Mouse (Mus musculus) brown adipose tissue, adult 24 weeks (tissue): ENCODE data around the gene Samd4. TPM values are rescaled to one million over a fixed set of nuclear protein-coding genes. Genes with fewer than 3 reads are reported as not detected.

Experiments
- H3K27ac ChIP-seq: fragments of 200-500 bp; replicated peaks from 2 replicates; pipeline ENCODE4 v1.5.1; 2012; ENCODE audit warnings: low read depth, mild to moderate bottlenecking, low read length
- H3K4me1 ChIP-seq: fragments of 200-500 bp; 2 replicates; pipeline ENCODE4 v1.6.1; 2012; ENCODE audit warnings: low read length, mixed read lengths; ENCODE audit not compliant: control insufficient read depth, insufficient read depth, insufficient read length
- H3K4me3 ChIP-seq: fragments of 200-500 bp; 2 replicates; pipeline ENCODE4 v1.5.1; 2012; ENCODE audit warnings: low read depth, mild to moderate bottlenecking, low read length, moderate library complexity; ENCODE audit not compliant: insufficient read depth
- polyA plus RNA-seq: library from polyadenylated mRNA; stranded (reverse); fragments of >200 nt; gene quantifications from 2 replicates; pipeline ENCODE4 v1.2.4, GENCODE M21; 2012; ENCODE audit not compliant: missing spikeins, insufficient read depth, insufficient read length

Samd4 gene
- polyA plus RNA-seq, 1 experiment = 3.3 TPM

DNA sequence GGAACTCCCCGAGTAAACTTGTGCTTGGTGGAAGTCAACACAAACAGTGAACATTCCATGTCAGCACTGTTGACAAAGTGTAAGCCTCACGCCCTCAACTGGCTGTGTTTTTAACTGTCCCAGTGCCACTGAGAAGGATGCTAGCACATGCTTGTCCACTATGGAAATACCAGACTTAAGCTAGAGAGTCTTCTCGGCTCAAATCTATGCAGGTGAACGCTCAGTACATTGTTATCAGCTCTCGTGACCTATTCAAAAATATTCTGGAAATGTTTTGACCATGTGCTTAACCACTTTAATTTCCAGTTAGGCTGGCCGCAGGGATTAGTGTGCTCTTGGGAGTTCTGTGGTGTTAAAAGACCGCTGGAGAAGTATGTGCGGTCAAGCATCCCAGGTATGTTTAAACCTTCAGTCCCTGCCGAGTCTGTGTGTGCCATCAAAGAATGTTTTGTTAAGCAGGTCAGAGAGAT lies 73.0 kb downstream of the Samd4 start:
- Histone ChIP-seq H3K4me3 (no peak overlapping the region), H3K4me1 (no peaks in the 10 kb centered on the region; the same call in 1 of the 2 replicates), H3K27ac (no peak overlapping the region)

DNA sequence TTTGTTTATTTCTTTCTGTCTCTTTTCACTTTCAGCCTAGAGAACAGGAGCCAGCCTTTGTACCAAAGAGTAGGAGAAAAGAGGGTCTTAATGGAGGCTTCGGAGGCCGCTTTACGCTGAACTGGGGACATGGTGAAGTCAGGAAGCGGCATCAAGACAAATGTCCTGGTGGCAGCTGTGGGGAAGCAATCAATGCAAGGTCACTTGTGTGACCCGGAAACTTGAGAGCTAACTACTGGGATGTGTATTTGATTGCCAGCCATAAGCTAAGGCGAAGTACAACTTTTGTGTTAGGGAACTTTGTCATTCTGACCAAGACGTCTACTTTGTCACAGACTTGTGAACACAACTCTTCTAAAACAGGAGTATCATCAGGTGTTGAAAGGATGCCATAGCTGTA lies 73.5 kb downstream of the Samd4 start:
- H3K4me1 ChIP-seq = no peaks in the 10 kb centered on the region
- no peak overlapping the region for H3K4me3 ChIP-seq
- H3K27ac ChIP-seq = no peak overlapping the region

DNA sequence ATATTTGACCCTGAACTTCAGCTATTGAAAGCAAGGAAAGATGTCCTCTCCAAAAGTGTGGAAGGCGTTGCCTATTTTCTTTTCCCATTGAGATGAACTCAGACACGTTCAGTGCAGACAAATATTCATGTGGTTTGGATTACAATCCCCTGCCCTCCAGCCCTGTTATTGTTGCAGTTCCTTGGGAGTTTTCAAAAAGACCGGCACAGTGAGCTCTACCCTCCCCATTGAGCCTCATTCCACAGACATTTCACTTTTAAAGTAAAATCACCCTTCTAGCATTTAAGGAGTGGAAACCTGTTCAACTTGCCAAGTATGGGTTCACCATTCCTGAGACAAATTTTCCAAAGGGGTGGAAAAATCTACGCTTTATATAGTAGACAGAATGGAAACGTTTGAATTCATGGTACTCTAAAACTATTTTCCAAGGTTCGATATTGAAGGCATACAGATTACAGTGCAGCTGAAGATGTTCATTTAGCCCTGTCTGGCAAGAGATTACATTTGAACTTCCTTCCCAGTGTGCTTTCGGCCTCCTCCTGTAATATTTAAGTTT lies 76.6 kb downstream of the Samd4 start:
- Histone ChIP-seq H3K27ac (no peak overlapping the region), H3K4me1 (no peaks in the 10 kb centered on the region)

DNA sequence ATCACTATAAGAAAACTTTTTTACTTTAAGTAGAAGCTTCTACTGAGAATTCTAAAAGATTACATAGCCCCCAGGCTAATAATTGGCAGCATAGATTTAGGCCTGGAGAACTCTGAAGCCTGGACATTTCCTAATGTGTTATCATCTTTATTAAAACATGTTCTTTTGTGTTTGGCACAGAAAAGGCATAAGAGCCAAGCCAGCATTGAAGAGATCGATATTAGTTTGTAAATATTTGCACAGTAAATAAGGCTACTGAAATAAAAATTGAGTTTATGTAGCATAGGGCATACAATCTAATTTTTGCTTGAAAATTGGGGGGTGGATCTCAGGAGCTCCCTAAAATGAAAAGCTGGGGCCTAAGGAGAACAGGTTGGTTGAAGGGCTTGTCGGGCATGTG lies 77.2 kb downstream of the Samd4 start:
- H3K27ac ChIP-seq = no peak overlapping the region
- H3K4me1 ChIP-seq = peaks cover 1% of the 10 kb centered on the region; the same call in 1 of the 2 replicates
- no peak overlapping the region for H3K4me3 ChIP-seq

More for the DNA sequence above, 76.6 kb downstream of the Samd4 start:
- no peak overlapping the region for H3K4me3 ChIP-seq

DNA sequence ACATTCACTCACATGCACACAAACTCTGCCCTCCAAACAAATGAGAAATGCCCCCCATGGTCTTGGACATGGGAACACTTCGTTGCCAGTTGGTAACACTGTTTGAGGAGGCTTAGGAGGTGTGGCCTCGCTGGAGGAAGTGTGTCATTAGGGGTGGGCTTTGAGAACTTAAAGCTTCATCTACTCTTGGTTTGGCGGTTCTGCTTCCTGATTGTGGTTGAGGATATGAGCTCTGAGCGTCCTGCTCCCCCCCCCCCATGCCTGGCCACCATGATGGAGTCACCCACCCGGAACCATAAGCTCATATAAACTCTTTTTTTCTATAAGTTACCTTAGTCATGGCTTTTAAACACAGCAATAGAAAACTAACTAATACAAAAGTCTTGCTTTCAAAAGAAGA lies 80.2 kb downstream of the Samd4 start:
- Histone ChIP-seq H3K4me3 (no peak overlapping the region), H3K27ac (no peak overlapping the region)

DNA sequence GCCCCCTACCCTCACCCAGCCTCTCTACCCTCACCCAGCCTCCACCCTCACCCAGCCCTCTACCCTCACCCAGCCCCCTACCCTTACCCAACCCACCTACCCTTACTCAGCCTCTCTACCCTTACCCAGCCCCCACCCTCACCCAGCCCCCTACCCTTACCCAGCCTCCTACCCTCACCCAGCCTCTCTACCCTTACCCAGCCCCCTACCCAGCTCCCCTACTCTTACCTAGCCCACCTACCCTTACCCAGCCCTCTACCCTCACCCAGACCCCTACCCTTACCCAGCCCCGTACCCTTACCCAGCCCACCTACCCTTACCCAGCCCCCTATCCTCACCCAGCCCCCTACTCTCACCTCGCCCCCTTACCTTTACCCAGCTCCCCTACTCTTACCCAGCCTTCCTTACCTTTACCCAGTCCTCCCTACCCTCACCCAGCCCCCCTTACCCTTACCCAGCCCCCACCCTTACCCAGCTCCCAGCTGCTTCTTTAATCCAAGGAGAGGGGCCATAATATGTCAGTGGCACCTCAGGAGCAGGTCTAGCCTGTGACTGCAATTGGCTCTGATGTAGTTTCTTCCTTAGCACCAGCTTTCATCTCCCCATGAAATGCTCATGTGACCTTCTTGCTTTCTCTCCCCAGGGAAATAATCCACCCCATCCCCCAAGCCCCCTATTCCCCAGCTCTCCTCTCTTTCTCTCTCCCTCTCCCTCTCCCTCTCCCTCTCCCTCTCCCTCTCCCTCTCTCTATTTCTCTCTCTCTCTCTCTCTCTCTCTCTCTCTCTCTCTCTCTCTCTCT lies 81.6 kb downstream of the Samd4 start:
- H3K4me1 ChIP-seq = peaks cover 9% of the 10 kb centered on the region; the same call in 1 of the 2 replicates
- H3K4me3 ChIP-seq = no peak overlapping the region
- no peak overlapping the region for H3K27ac ChIP-seq

More for the DNA sequence above, 80.2 kb downstream of the Samd4 start:
- peaks cover 9% of the 10 kb centered on the region; the same call in 1 of the 2 replicates for H3K4me1 ChIP-seq

DNA sequence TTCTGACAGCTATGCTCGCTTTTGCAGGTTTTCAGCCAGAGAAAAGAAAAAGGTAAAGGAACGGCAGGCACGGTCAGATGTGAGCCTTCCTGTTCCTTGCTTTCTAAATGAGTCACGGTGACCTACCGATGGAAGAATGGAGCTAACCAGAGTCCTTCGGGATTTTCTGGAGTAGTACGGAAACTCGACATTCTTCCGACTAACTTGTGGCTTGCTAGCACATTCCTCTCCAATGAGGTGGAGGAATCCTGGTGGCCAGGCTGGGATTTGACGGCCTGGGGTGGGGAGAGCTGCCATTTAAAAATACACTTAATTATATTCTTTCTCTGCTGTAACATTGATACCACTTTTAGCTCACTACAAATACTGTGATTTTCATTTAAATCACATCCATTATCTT lies 83.6 kb downstream of the Samd4 start:
- Histone ChIP-seq H3K4me3 (peak overlapping the region; percentile 33; the same call in 1 of the 2 replicates), H3K27ac (no peak overlapping the region), H3K4me1 (peaks cover 9% of the 10 kb centered on the region; the same call in 1 of the 2 replicates)

DNA sequence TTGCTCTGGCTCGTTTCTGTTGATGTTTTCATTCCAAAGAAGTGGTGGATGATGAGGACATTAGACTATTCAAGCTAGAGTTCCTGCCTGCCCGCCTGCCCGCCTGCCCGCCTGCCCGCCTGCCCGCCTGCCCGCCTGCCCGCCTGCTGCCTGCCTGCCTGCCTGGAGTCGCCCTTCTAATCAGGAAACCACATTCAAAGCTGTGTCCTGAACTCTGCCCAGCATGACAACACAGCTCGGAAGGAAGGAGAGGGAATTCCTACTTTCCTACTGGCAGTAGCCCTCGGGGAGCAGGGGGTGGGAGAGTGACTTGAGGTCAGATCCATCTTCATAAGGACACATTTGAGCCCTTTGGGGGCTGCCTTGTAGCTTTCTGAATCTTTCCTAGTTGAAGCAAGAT lies 85.4 kb downstream of the Samd4 start:
- Histone ChIP-seq H3K4me1 (peaks cover 9% of the 10 kb centered on the region; the same call in 1 of the 2 replicates), H3K27ac (no peak overlapping the region), H3K4me3 (no peak overlapping the region)

DNA sequence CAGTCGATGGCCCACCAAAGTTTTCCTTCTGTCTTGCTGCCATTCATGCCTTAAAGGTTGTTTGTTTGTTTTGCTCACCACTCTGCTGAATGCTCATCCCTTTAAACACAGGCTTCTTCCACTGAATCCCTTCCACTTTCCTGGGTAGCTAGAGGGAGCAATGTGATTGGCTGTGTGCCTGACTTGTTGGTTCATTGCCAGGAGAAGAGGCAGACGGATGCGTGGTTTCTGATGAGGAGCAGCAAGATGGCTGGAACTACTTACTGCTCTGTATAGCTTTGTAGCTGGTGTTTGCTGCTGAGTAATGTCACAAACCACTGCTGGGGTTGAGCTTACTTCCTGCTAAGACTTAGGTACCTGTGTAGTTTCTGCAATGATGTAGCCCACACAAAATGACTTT lies 88.0 kb downstream of the Samd4 start:
- Histone ChIP-seq H3K4me1 (peaks cover 10% of the 10 kb centered on the region), H3K27ac (no peak overlapping the region), H3K4me3 (no peak overlapping the region)

DNA sequence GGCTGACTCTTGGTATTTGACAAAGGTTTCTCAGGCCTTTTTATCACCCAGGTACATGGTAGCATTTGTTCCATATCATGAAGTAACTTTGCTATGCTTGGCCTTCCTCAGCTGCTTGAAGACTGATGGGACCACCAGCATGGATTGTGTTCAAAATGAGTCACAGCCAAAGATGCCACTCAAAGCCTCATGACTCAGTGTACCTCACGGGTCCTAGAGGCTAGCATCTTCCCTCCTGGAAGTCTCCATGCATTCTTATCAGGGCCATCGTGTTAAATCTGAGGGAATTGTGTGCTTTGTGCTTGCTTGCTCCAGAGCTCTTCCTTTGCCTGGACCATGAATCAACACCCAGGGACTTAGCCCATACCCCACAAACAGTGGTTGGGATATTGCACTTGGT lies 89.1 kb downstream of the Samd4 start:
- H3K4me3 ChIP-seq = no peak overlapping the region
- no peak overlapping the region for H3K27ac ChIP-seq
- H3K4me1 ChIP-seq = peaks cover 10% of the 10 kb centered on the region

DNA sequence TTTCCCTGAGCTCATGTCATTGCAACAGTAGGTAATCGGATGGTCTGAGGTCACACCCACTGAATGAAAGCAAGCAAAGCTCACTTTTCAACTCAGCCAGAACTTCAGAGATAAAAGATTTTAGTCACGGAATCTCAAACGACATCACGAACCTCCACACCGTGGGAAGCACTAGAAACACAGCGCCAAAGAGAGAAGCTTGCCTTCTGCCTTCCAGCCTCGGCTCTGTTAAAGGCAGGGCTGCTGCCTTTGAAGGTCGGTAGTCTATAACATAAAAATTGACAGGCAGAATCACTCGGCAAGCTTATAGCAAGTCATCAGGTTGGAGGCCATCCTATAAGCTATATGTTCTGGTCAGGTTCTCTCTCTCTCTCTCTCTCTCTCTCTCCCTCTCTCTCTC lies 92.2 kb downstream of the Samd4 start:
- Histone ChIP-seq H3K27ac (no peak overlapping the region), H3K4me1 (peaks cover 3% of the 10 kb centered on the region), H3K4me3 (no peak overlapping the region)

DNA sequence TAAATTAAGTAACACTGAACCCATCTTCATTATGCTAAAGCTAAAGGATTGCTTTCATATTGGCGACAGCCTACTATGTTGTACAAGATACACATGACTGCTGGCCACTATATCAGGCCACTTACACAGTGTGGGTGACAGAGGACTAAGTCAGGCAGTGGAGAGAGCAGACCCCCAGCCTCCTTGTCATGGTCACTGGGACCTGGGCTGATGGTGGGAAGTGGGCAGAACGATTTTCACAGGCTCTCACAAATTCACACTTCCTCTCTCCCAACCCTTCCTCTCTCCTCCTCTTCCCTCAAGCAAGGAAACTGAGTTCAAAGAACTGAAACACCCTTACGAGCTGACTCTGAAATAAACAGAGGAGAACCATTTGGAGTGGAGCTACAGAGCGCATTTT lies 93.3 kb downstream of the Samd4 start:
- Histone ChIP-seq H3K4me1 (peaks cover 5% of the 10 kb centered on the region), H3K27ac (no peak overlapping the region), H3K4me3 (no peak overlapping the region)

DNA sequence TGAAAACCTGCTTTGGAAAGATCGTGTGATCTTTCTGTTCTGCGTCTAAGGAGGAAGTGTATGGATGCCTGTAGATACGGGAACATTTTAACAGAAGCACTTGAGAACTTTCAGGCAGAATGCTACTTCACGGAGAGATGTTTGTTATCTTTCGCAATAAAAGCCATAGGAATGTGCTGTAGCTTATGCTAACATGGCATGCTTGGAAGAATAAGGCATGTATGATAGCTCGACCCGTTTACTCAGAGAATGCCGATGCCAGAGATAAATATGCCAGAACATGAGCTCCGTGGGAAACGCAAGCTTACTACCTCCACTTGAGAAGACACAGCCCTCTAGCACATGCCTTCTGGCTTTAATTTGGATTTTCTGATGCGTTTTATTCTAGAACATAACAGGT lies 94.1 kb downstream of the Samd4 start:
- Histone ChIP-seq H3K4me1 (peaks cover 9% of the 10 kb centered on the region), H3K27ac (no peak overlapping the region)

DNA sequence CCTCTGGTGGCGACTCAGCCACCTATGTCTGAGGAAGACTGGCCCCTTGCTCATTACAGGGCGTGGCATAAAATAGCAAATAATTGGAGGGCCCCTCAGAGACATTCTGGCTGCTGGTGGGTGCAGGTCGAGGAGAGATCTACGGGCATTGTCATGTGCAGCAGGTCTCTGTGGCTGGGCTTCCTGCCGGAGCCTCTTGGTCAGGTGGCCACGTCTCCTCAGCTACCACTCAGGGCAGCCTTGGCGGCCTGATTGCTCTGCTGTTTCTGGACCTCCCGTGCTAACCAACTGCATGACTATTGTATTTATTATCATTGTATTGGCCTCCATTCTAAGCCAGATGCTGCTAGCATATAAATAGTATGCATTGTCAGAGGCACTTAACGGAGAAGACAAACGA lies 95.0 kb downstream of the Samd4 start:
- H3K4me1 ChIP-seq = peaks cover 9% of the 10 kb centered on the region

More for the DNA sequence above, 94.1 kb downstream of the Samd4 start:
- H3K4me3 ChIP-seq = no peak overlapping the region

DNA sequence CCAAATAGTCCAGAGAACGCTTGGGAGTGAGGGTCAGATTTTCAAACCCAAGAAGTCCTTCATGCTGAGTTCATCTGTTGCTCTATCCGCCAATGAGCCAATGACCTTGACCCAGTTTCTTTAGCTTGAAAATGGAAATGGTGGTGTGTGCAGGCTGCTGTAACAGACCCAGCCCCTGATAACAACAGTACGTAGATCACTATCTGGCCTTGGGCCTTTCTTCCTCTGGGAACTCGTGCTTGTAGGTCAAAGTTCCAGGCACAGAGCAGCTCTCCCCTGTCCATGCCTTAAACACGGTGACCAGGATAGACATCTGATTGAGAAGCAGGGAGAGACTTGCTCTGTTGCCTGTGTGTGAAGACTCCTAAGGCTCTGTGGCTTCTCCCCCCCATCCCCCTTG lies 96.5 kb downstream of the Samd4 start:
- Histone ChIP-seq H3K27ac (no peak overlapping the region), H3K4me1 (peaks cover 8% of the 10 kb centered on the region), H3K4me3 (no peak overlapping the region)

More for the DNA sequence above, 95.0 kb downstream of the Samd4 start:
- Histone ChIP-seq H3K27ac (no peak overlapping the region), H3K4me3 (no peak overlapping the region)
